Mouse (Mus musculus) forebrain, embryonic 14.5 days (tissue): ENCODE data around the gene Fah. TPM values are rescaled to one million over a fixed set of nuclear protein-coding genes. Genes with fewer than 3 reads are reported as not detected.

Source experiments
- ATAC-seq: fragments of 200-750 bp; cut with Nextera tagmentation; 2 replicates; pipeline ENCODE4 v1.8.0; 2017; ENCODE audit warnings: mild to moderate bottlenecking, moderate library complexity
- DNase-seq: peaks from one replicate; pipeline ENCODE4 v3.0.0-alpha.2; 2015; ENCODE audit warnings: low spot score
- H3K27ac ChIP-seq: fragments of 300-500 bp; sonication (generic); 2 replicates; pipeline ENCODE4 v1.5.1; 2014; ENCODE audit warnings: low read depth, mild to moderate bottlenecking, control low read depth, low read length, moderate library complexity
- H3K27me3 ChIP-seq: fragments of 300-500 bp; sonication (generic); replicated peaks from 2 replicates; pipeline ENCODE4 v1.6.1; 2014; ENCODE audit warnings: low read length, control low read depth, mixed read lengths; ENCODE audit not compliant: control insufficient read depth, insufficient read depth
- H3K36me3 ChIP-seq: fragments of 300-500 bp; sonication (generic); 2 replicates; pipeline ENCODE4 v1.6.1; 2014; ENCODE audit warnings: low read length, control low read depth; ENCODE audit not compliant: control insufficient read depth, insufficient read depth
- H3K4me1 ChIP-seq: fragments of 300-500 bp; sonication (generic); 2 replicates; pipeline ENCODE4 v1.6.1; 2014; ENCODE audit warnings: antibody characterized with exemption, low read length, control low read depth; ENCODE audit not compliant: control insufficient read depth, insufficient read depth
- H3K4me2 ChIP-seq: fragments of 300-500 bp; sonication (generic); 2 replicates; pipeline ENCODE4 v1.6.1; 2014; ENCODE audit warnings: mild to moderate bottlenecking, control low read depth, low read length
- H3K4me3 ChIP-seq: fragments of 300-500 bp; sonication (generic); 2 replicates; pipeline ENCODE4 v1.5.1; 2014; ENCODE audit warnings: low read depth, low read length, control low read depth
- H3K9ac ChIP-seq: fragments of 300-500 bp; sonication (generic); 2 replicates; pipeline ENCODE4 v1.6.1; 2014; ENCODE audit warnings: mild to moderate bottlenecking, low read length, control low read depth, moderate library complexity
- H3K9me3 ChIP-seq: fragments of 300-500 bp; sonication (generic); replicated peaks from 2 replicates; pipeline ENCODE4 v1.6.1; 2016; ENCODE audit warnings: low read length, control low read depth, mixed read lengths; ENCODE audit not compliant: control insufficient read depth
- WGBS: fragments of 180-500 bp; shearing (Covaris S2); extraction: QIAGEN DNeasy Blood & Tissue Kit; methylation state at CpG from one replicate; pipeline ENCODE4 v1.1.7; 2014; 5-methylcytosine and 5-hydroxymethylcytosine counted together
- polyA plus RNA-seq: library from polyadenylated mRNA; unstranded; fragments of >200 nt; fragmentation: Nextera tagmentation; extraction: Ambion mirVana; gene quantifications from 2 replicates; pipeline ENCODE4 v1.2.1, GENCODE M21; 2014

Fah gene
- polyA plus RNA-seq, 1 experiment from 2014 or later = 6.3 TPM

- no peak for DNase-seq
- Histone ChIP-seq H3K4me1 (no peaks in the 10 kb centered on the region), H3K9ac (no peak overlapping the region), H3K4me2 (no peak overlapping the region), H3K4me3 (no peak overlapping the region), H3K27ac (no peak overlapping the region), H3K9me3 (no peaks in the 10 kb centered on the region), H3K27me3 (no peaks in the 10 kb centered on the region), H3K36me3 (peaks cover 8% of the 10 kb centered on the region; the same call in 1 of the 2 replicates)
- no peak for ATAC-seq
These were observed 30.4 kb upstream of the Fah start for GRCm38 (mm10) chr7:84636939-84637338.

- Histone ChIP-seq H3K4me2 (no peak overlapping the region), H3K4me3 (no peak overlapping the region), H3K4me1 (no peaks in the 10 kb centered on the region), H3K36me3 (peaks cover 10% of the 10 kb centered on the region; the same call in 1 of the 2 replicates), H3K27ac (no peak overlapping the region), H3K27me3 (no peaks in the 10 kb centered on the region), H3K9me3 (no peaks in the 10 kb centered on the region), H3K9ac (no peak overlapping the region)
- WGBS = 86% methylated on average over 3 of the region's 3 CpGs
- ATAC-seq = no peak
- no peak for DNase-seq
These were observed 25.4 kb upstream of the Fah start for GRCm38 (mm10) chr7:84631878-84632277.

GRCm38 (mm10) chr7:84623718-84624117 lies 17.2 kb upstream of the Fah start:
- Histone ChIP-seq H3K4me2 (no peak overlapping the region), H3K36me3 (peaks cover 15% of the 10 kb centered on the region), H3K9ac (no peak overlapping the region), H3K9me3 (no peaks in the 10 kb centered on the region), H3K27me3 (no peaks in the 10 kb centered on the region), H3K27ac (no peak overlapping the region), H3K4me3 (no peak overlapping the region), H3K4me1 (no peaks in the 10 kb centered on the region)
- WGBS = 98% methylated on average over 4 of the region's 4 CpGs
- DNase-seq = no peak
- ATAC-seq = no peak

GRCm38 (mm10) chr7:84620956-84621355 lies 14.4 kb upstream of the Fah start:
- Histone ChIP-seq H3K27ac (no peak overlapping the region), H3K27me3 (no peaks in the 10 kb centered on the region), H3K9me3 (no peaks in the 10 kb centered on the region), H3K9ac (no peak overlapping the region), H3K4me1 (no peaks in the 10 kb centered on the region), H3K4me3 (no peak overlapping the region), H3K4me2 (no peak overlapping the region), H3K36me3 (peaks cover 36% of the 10 kb centered on the region)
- WGBS = 95% methylated on average over 3 of the region's 3 CpGs
- no peak for DNase-seq
- no peak for ATAC-seq

GRCm38 (mm10) chr7:84618951-84619350 lies 12.4 kb upstream of the Fah start:
- peaks cover 31% of the 10 kb centered on the region for H3K36me3 ChIP-seq
- H3K9me3 ChIP-seq = no peaks in the 10 kb centered on the region
- DNase-seq = no peak
- H3K4me3 ChIP-seq = no peak overlapping the region
- H3K4me2 ChIP-seq = no peak overlapping the region
- no peaks in the 10 kb centered on the region for H3K27me3 ChIP-seq
- no peaks in the 10 kb centered on the region for H3K4me1 ChIP-seq
- H3K9ac ChIP-seq = no peak overlapping the region
- H3K27ac ChIP-seq = no peak overlapping the region
- ATAC-seq = no peak
- WGBS = 87% methylated on average over 2 of the region's 2 CpGs

GRCm38 (mm10) chr7:84612445-84612844 lies 5.9 kb upstream of the Fah start:
- H3K4me1 ChIP-seq = no peaks in the 10 kb centered on the region
- H3K4me3 ChIP-seq = no peak overlapping the region
- H3K4me2 ChIP-seq = no peak overlapping the region
- H3K27ac ChIP-seq = no peak overlapping the region
- H3K27me3 ChIP-seq = no peaks in the 10 kb centered on the region
- H3K9me3 ChIP-seq = no peaks in the 10 kb centered on the region
- DNase-seq = no peak
- 91% methylated on average over 4 of the region's 4 CpGs for WGBS
- H3K9ac ChIP-seq = no peak overlapping the region
- ATAC-seq = no peak
- peaks cover 14% of the 10 kb centered on the region for H3K36me3 ChIP-seq

GRCm38 (mm10) chr7:84611609-84612008 lies 5.1 kb upstream of the Fah start:
- H3K36me3 ChIP-seq = peaks cover 8% of the 10 kb centered on the region; the same call in 1 of the 2 replicates
- DNase-seq (no peak), ATAC-seq (no peak)
- no peak overlapping the region for H3K9ac ChIP-seq
- H3K9me3 ChIP-seq = no peaks in the 10 kb centered on the region
- H3K27me3 ChIP-seq = no peaks in the 10 kb centered on the region
- no peak overlapping the region for H3K4me2 ChIP-seq
- H3K27ac ChIP-seq = no peak overlapping the region
- H3K4me1 ChIP-seq = no peaks in the 10 kb centered on the region
- no peak overlapping the region for H3K4me3 ChIP-seq
- WGBS = 90% methylated on average over 1 of the region's 1 CpGs

GRCm38 (mm10) chr7:84605704-84606292 lies 724 bp downstream of the Fah start:
- WGBS = under 1% methylated on average over 34 of the region's 36 CpGs
- H3K36me3 ChIP-seq = no peaks in the 10 kb centered on the region
- no peaks in the 10 kb centered on the region for H3K9me3 ChIP-seq
- peak overlapping the region; percentile 53 for H3K4me3 ChIP-seq
- H3K27me3 ChIP-seq = no peaks in the 10 kb centered on the region
- ATAC-seq (peak; percentile 85), DNase-seq (peak; percentile 19)
- peak overlapping the region; percentile 87 for H3K4me2 ChIP-seq
- H3K27ac ChIP-seq = no peak overlapping the region
- H3K9ac ChIP-seq = peak overlapping the region; percentile 68
- H3K4me1 ChIP-seq = peaks cover 6% of the 10 kb centered on the region; the same call in 1 of the 2 replicates

GRCm38 (mm10) chr7:84605033-84605687 lies 1.4 kb downstream of the Fah start:
- Histone ChIP-seq H3K27ac (no peak overlapping the region), H3K4me1 (peaks cover 6% of the 10 kb centered on the region; the same call in 1 of the 2 replicates), H3K9ac (peak overlapping the region; percentile 68), H3K27me3 (no peaks in the 10 kb centered on the region), H3K36me3 (no peaks in the 10 kb centered on the region), H3K4me2 (peak overlapping the region; percentile 87), H3K4me3 (peak overlapping the region; percentile 53), H3K9me3 (no peaks in the 10 kb centered on the region)
- WGBS = 11% methylated on average over 19 of the region's 19 CpGs
- peak; percentile 17 for DNase-seq
- ATAC-seq = peak; percentile 60
